Mouse (Mus musculus): ENCODE results near the gene Dmxl2. TPM values are rescaled to one million over a fixed set of nuclear protein-coding genes. Genes with fewer than 3 reads are reported as not detected.
A peak's percentile ranks its signal among the peaks of the same experiment; 100 is the strongest.

Dmxl2 gene
- polyA plus RNA-seq, 1 experiment from 2014 or later: 6.9 TPM

GRCm38 (mm10) chr9:54531421-54531820 lies 30.0 kb upstream of the Dmxl2 start:
- Histone ChIP-seq H3K4me1 (peaks cover 15% of the 10 kb centered on the region), H3K27ac (no peak overlapping the region), H3K9me3 (no peaks in the 10 kb centered on the region), H3K36me3 (replicated peaks) (no peaks in the 10 kb centered on the region), H3K4me3 (no peak overlapping the region), H3K27me3 (ENCODE audit: poor library complexity, severe bottlenecking) (no peaks in the 10 kb centered on the region)
- DNase-seq (ENCODE audit: extremely low spot score, low spot score): no peak

- no peak overlapping the region for H3K27ac ChIP-seq
- peaks cover 15% of the 10 kb centered on the region for H3K4me1 ChIP-seq
- H3K36me3 ChIP-seq (replicated peaks): no peaks in the 10 kb centered on the region
- H3K4me3 ChIP-seq: no peak overlapping the region
- 88% methylated on average over 6 of the region's 6 CpGs for WGBS
- no peaks in the 10 kb centered on the region for H3K9me3 ChIP-seq
- DNase-seq (ENCODE audit: extremely low spot score, low spot score): no peak
- no peaks in the 10 kb centered on the region for H3K27me3 ChIP-seq (ENCODE audit: poor library complexity, severe bottlenecking)
These were observed 29.4 kb upstream of the Dmxl2 start for GRCm38 (mm10) chr9:54530836-54531235.

- no peaks in the 10 kb centered on the region for H3K9me3 ChIP-seq
- H3K4me1 ChIP-seq: peaks cover 15% of the 10 kb centered on the region
- H3K36me3 ChIP-seq (replicated peaks): no peaks in the 10 kb centered on the region
- no peak overlapping the region for H3K4me3 ChIP-seq
- H3K27me3 ChIP-seq (ENCODE audit: poor library complexity, severe bottlenecking): no peaks in the 10 kb centered on the region
- no peak for DNase-seq (ENCODE audit: extremely low spot score, low spot score)
- no peak overlapping the region for H3K27ac ChIP-seq
- 91% methylated on average over 2 of the region's 2 CpGs for whole genome bisulfite sequencing
These were observed 28.5 kb upstream of the Dmxl2 start for GRCm38 (mm10) chr9:54529950-54530349.

GRCm38 (mm10) chr9:54527694-54528093 lies 26.3 kb upstream of the Dmxl2 start:
- Histone ChIP-seq H3K4me3 (no peak overlapping the region), H3K9me3 (no peaks in the 10 kb centered on the region), H3K27me3 (ENCODE audit: poor library complexity, severe bottlenecking) (no peaks in the 10 kb centered on the region), H3K36me3 (replicated peaks) (no peaks in the 10 kb centered on the region), H3K4me1 (peaks cover 5% of the 10 kb centered on the region), H3K27ac (no peak overlapping the region)
- no peak for DNase-seq (ENCODE audit: extremely low spot score, low spot score)
- WGBS: 82% methylated on average over 7 of the region's 7 CpGs

GRCm38 (mm10) chr9:54520286-54520685 lies 18.9 kb upstream of the Dmxl2 start:
- DNase-seq (ENCODE audit: extremely low spot score, low spot score): no peak
- WGBS: 85% methylated on average over 4 of the region's 4 CpGs

GRCm38 (mm10) chr9:54518921-54519320 lies 17.5 kb upstream of the Dmxl2 start:
- H3K9me3 ChIP-seq: no peaks in the 10 kb centered on the region
- no peak overlapping the region for H3K4me3 ChIP-seq
- no peak for DNase-seq (ENCODE audit: extremely low spot score, low spot score)
- H3K27ac ChIP-seq: no peak overlapping the region
- no peaks in the 10 kb centered on the region for H3K36me3 ChIP-seq (replicated peaks)
- WGBS: 76% methylated on average over 7 of the region's 7 CpGs
- H3K27me3 ChIP-seq (ENCODE audit: poor library complexity, severe bottlenecking): no peaks in the 10 kb centered on the region
- no peaks in the 10 kb centered on the region for H3K4me1 ChIP-seq

More at GRCm38 (mm10) chr9:54520286-54520685, 18.9 kb upstream of the Dmxl2 start:
- Histone ChIP-seq H3K4me1 (no peaks in the 10 kb centered on the region), H3K9me3 (no peaks in the 10 kb centered on the region), H3K4me3 (no peak overlapping the region), H3K36me3 (replicated peaks) (no peaks in the 10 kb centered on the region), H3K27ac (no peak overlapping the region), H3K27me3 (ENCODE audit: poor library complexity, severe bottlenecking) (no peaks in the 10 kb centered on the region)

- Histone ChIP-seq H3K4me1 (no peaks in the 10 kb centered on the region), H3K9me3 (no peaks in the 10 kb centered on the region), H3K27ac (no peak overlapping the region), H3K36me3 (replicated peaks) (no peaks in the 10 kb centered on the region), H3K4me3 (no peak overlapping the region), H3K27me3 (ENCODE audit: poor library complexity, severe bottlenecking) (no peaks in the 10 kb centered on the region)
- 70% methylated on average over 2 of the region's 2 CpGs for WGBS
- no peak for DNase-seq (ENCODE audit: extremely low spot score, low spot score)
These were observed 14.6 kb upstream of the Dmxl2 start for GRCm38 (mm10) chr9:54515991-54516390.

- Histone ChIP-seq H3K36me3 (replicated peaks) (no peaks in the 10 kb centered on the region), H3K4me1 (peaks cover 32% of the 10 kb centered on the region), H3K4me3 (peak overlapping the region; percentile 88), H3K27me3 (ENCODE audit: poor library complexity, severe bottlenecking) (peaks cover 30% of the 10 kb centered on the region), H3K9me3 (no peaks in the 10 kb centered on the region), H3K27ac (no peak overlapping the region)
- 7% methylated on average over 12 of the region's 12 CpGs for WGBS
- DNase-seq (ENCODE audit: extremely low spot score, low spot score): no peak
These were observed 1.4 kb upstream of the Dmxl2 start for GRCm38 (mm10) chr9:54502873-54503272.

GRCm38 (mm10) chr9:54502111-54502495 lies 677 bp upstream of the Dmxl2 start:
- Histone ChIP-seq H3K9me3 (no peaks in the 10 kb centered on the region), H3K27ac (0 out of 2 replicates have a peak overlapping the region, but pooled peaks have one; percentile 87), H3K4me1 (peaks cover 32% of the 10 kb centered on the region), H3K27me3 (ENCODE audit: poor library complexity, severe bottlenecking) (peaks cover 30% of the 10 kb centered on the region), H3K4me3 (peak overlapping the region; percentile 88), H3K36me3 (replicated peaks) (no peaks in the 10 kb centered on the region)
- WGBS: 5% methylated on average over 13 of the region's 13 CpGs
- DNase-seq (ENCODE audit: extremely low spot score, low spot score): no peak

- Histone ChIP-seq H3K27me3 (ENCODE audit: poor library complexity, severe bottlenecking) (peaks cover 30% of the 10 kb centered on the region), H3K27ac (peak overlapping the region; percentile 87), H3K4me3 (peak overlapping the region; percentile 88), H3K9me3 (no peaks in the 10 kb centered on the region), H3K36me3 (replicated peaks) (no peaks in the 10 kb centered on the region), H3K4me1 (peaks cover 32% of the 10 kb centered on the region)
- DNase-seq (ENCODE audit: extremely low spot score, low spot score): peak; percentile 29
- WGBS: under 1% methylated on average over 43 of the region's 43 CpGs
These were observed 484 bp downstream of the Dmxl2 start for GRCm38 (mm10) chr9:54500832-54501452.

- Histone ChIP-seq H3K4me1 (peaks cover 32% of the 10 kb centered on the region), H3K27ac (no peak overlapping the region), H3K36me3 (replicated peaks) (no peaks in the 10 kb centered on the region), H3K4me3 (no peak overlapping the region), H3K27me3 (ENCODE audit: poor library complexity, severe bottlenecking) (peaks cover 21% of the 10 kb centered on the region), H3K9me3 (no peaks in the 10 kb centered on the region)
- no peak for DNase-seq (ENCODE audit: extremely low spot score, low spot score)
- WGBS: 91% methylated on average over 3 of the region's 3 CpGs
These were observed 1.6 kb downstream of the Dmxl2 start for GRCm38 (mm10) chr9:54499791-54500190.

GRCm38 (mm10) chr9:54499291-54499690 lies 2.1 kb downstream of the Dmxl2 start:
- no peak overlapping the region for H3K27ac ChIP-seq
- DNase-seq (ENCODE audit: extremely low spot score, low spot score): no peak
- H3K27me3 ChIP-seq (ENCODE audit: poor library complexity, severe bottlenecking): peaks cover 19% of the 10 kb centered on the region
- no peak overlapping the region for H3K4me3 ChIP-seq
- WGBS: 90% methylated on average over 6 of the region's 6 CpGs
- H3K9me3 ChIP-seq: no peaks in the 10 kb centered on the region
- no peaks in the 10 kb centered on the region for H3K36me3 ChIP-seq (replicated peaks)
- peaks cover 32% of the 10 kb centered on the region for H3K4me1 ChIP-seq

GRCm38 (mm10) chr9:54490431-54490830 lies 11.0 kb downstream of the Dmxl2 start:
- Histone ChIP-seq H3K9me3 (no peaks in the 10 kb centered on the region), H3K4me1 (no peaks in the 10 kb centered on the region), H3K27me3 (ENCODE audit: poor library complexity, severe bottlenecking) (no peaks in the 10 kb centered on the region), H3K27ac (no peak overlapping the region), H3K4me3 (no peak overlapping the region), H3K36me3 (replicated peaks) (no peaks in the 10 kb centered on the region)
- DNase-seq (ENCODE audit: extremely low spot score, low spot score): no peak
- WGBS: 90% methylated on average over 2 of the region's 2 CpGs

GRCm38 (mm10) chr9:54489599-54489998 lies 11.8 kb downstream of the Dmxl2 start:
- H3K4me1 ChIP-seq: no peaks in the 10 kb centered on the region
- H3K36me3 ChIP-seq (replicated peaks): no peaks in the 10 kb centered on the region
- H3K27me3 ChIP-seq (ENCODE audit: poor library complexity, severe bottlenecking): no peaks in the 10 kb centered on the region
- 85% methylated on average over 2 of the region's 2 CpGs for WGBS
- H3K27ac ChIP-seq: no peak overlapping the region
- H3K4me3 ChIP-seq: no peak overlapping the region
- H3K9me3 ChIP-seq: no peaks in the 10 kb centered on the region
- DNase-seq (ENCODE audit: extremely low spot score, low spot score): no peak

Data from forebrain, embryonic 10.5 days (tissue).